Mouse (Mus musculus): ENCODE measurements at regions not wholly inside any gene's neighbourhood (a gene's known extent, or its start where the extent isn't known, plus 50 kb on each side); places are given as distances from the start of the nearest gene placed in this dataset.

DNA sequence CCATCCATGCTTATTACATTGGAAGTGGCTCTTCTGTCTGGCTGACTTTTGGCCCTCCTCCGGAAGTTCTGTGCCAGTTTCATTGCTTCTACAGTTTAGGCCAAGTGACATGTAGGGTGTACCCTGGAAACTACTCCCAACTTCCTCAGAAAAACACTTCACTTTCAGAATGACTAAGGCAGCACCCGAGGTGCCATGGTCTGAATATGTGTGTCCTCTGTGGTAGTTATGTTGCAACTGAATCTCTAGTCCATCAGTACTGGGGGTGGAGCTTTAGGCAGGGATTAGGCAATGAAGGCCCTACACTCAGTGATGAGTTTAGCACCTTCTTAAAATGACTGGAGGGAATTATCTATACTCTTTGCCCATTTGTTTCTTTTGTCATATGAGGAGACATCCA is 981.0 kb upstream of the Lrrc6 start:
- TF ChIP-seq CTCF (IDR thresholded peaks at IDR 0.05) (no peak), EP300 (IDR thresholded peaks at IDR 0.05) (no peak)

Data from lung, postnatal 0 days (tissue).